Mouse (Mus musculus): ENCODE data around the gene Lrig1.

DNA sequence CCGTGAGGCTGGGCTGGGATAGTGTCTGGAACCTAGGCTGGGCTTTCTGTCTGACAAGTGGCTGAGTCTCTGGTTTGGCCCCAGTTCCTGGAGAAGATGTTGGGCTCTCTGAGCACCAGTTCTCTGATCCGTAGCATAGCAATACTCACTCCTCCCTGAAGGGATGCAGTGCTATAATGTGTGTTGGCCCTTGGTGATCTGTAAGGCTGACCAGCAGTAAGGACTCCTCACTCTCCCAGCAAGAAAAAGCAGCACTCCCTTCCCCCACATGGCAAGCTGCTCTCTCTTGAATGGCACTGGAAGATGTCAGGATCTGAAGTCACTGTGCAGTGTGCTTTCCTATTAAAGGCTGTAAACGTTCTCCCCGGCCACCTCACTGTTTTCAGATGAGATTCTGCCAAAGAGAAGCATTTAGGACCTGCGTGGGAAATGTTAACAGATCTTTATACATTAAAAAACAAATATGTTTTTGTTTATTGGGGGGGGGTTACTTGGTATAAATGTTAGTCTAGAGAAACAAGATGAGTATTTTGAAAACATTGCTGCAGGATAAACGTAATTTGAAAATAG, 105.8 kb downstream of the Lrig1 start:
- TF ChIP-seq CTCF (IDR thresholded peaks at IDR 0.05; ENCODE audit: low read depth), result no peak
- TF ChIP-seq EP300 (optimal IDR thresholded peaks at IDR 0.05), result no peak
